Mouse (Mus musculus) heart, postnatal 4 days (tissue): ENCODE measurements around the gene Mex3d. TPM values are rescaled to one million over a fixed set of nuclear protein-coding genes. Genes with fewer than 3 reads are reported as not detected.

Experiments
- microRNA-seq, 2 experiments: library from miRNA; unstranded; fragments of <30 nt; microRNA quantifications; one replicate each; pipeline ENCODE4 v1.2.0; 2021 to 2022
- total RNA-seq, 2 experiments: library from RNA; stranded (reverse); gene quantifications; 2 replicates each; pipeline ENCODE4 v1.2.3; 2021

Mex3d gene
- total RNA-seq, 2 experiments from 2014 or later: 20.2 to 22.2 TPM

Small RNA genes lying within 50 kb of the gene (microRNA-seq; reads per million reads assigned to microRNA genes)
- 0 reads per million in 2 experiments for gene Gm22721

Other genes with a start within 250 kb of the Mex3d start
- gene Atp5d, start 249.0 kb downstream of the Mex3d start, total RNA-seq: 1,000 to 10,000 TPM in 1 of 2 experiments, 100 to 1,000 TPM in 1; 966 to 1,003 TPM
- gene Cbarp, start 246.8 kb downstream of the Mex3d start, total RNA-seq: 1 to 10 TPM; 3.7 to 5.1 TPM
- gene Midn, start 239.4 kb downstream of the Mex3d start, total RNA-seq: 100 to 1,000 TPM; 145 to 163 TPM
- 100 to 1,000 TPM; 163 to 193 TPM for gene Cirbp, start 221.7 kb downstream of the Mex3d start, total RNA-seq
- 1 to 10 TPM; 1.9 to 4.9 TPM for gene 1600002K03Rik, start 214.7 kb downstream of the Mex3d start, total RNA-seq
- 1 to 10 TPM; 2.8 to 2.9 TPM for gene Efna2, start 208.2 kb downstream of the Mex3d start, total RNA-seq
- 10 to 100 TPM; 22.8 to 26.7 TPM for gene Mum1, start 161.2 kb downstream of the Mex3d start, total RNA-seq
- 100 to 1,000 TPM; 480 to 520 TPM for gene Ndufs7, start 138.5 kb downstream of the Mex3d start, total RNA-seq
- gene Gamt, start 126.6 kb downstream of the Mex3d start, total RNA-seq: 10 to 100 TPM; 18.5 to 23.4 TPM
- 100 to 1,000 TPM; 131 to 140 TPM for gene Dazap1, start 126.2 kb downstream of the Mex3d start, total RNA-seq
- gene Rps15, start 95.2 kb downstream of the Mex3d start, total RNA-seq: 1,000 to 10,000 TPM in 1 of 2 experiments, 100 to 1,000 TPM in 1; 949 to 1,003 TPM
- gene Apc2, start 91.7 kb downstream of the Mex3d start, total RNA-seq: 1 to 10 TPM; 6.0 to 6.2 TPM
- 10 to 100 TPM; 16.9 TPM for gene 2310011J03Rik, start 67.1 kb downstream of the Mex3d start, total RNA-seq
- gene Pcsk4, start 58.2 kb downstream of the Mex3d start, total RNA-seq: 1 to 10 TPM; 1.3 to 2.0 TPM
- gene Reep6, start 57.7 kb downstream of the Mex3d start, total RNA-seq: 1 to 10 TPM; 1.6 to 1.8 TPM
- gene Adamtsl5, start 39.2 kb downstream of the Mex3d start, total RNA-seq: 10 to 100 TPM; 32.8 to 34.2 TPM
- gene Plk5, start 31.2 kb downstream of the Mex3d start, total RNA-seq: not detected
- gene Mbd3, start 11.9 kb upstream of the Mex3d start, total RNA-seq: 100 to 1,000 TPM; 137 to 140 TPM
- 1,000 to 10,000 TPM; 1,257 to 1,372 TPM for gene Uqcr11, start 19.2 kb upstream of the Mex3d start, total RNA-seq
- 10 to 100 TPM; 58.6 to 60.1 TPM for gene Tcf3, start 46.0 kb upstream of the Mex3d start, total RNA-seq
- under 1 TPM in 1 of 2 experiments, not detected in 1; 0.05 TPM for gene Onecut3, start 107.2 kb upstream of the Mex3d start, total RNA-seq
- gene Atp8b3, start 151.5 kb upstream of the Mex3d start, total RNA-seq: not detected
- gene Rexo1, start 173.9 kb upstream of the Mex3d start, total RNA-seq: 10 to 100 TPM; 22.4 to 26.2 TPM
- gene Klf16, start 189.7 kb upstream of the Mex3d start, total RNA-seq: 10 to 100 TPM in 1 of 2 experiments, 1 to 10 TPM in 1; 9.6 to 10.4 TPM
- gene Abhd17a, start 202.7 kb upstream of the Mex3d start, total RNA-seq: 10 to 100 TPM; 93.6 to 95.0 TPM
- 10 to 100 TPM; 27.0 to 30.4 TPM for gene Scamp4, start 215.2 kb upstream of the Mex3d start, total RNA-seq
- 1 to 10 TPM; 2.6 to 2.9 TPM for gene Adat3, start 215.2 kb upstream of the Mex3d start, total RNA-seq
- 1 to 10 TPM in 1 of 2 experiments, under 1 TPM in 1; 0.79 to 1.2 TPM for gene Gm49322, start 218.4 kb upstream of the Mex3d start, total RNA-seq
- gene Csnk1g2, start 235.2 kb upstream of the Mex3d start, total RNA-seq: 100 to 1,000 TPM; 142 to 162 TPM